Mouse (Mus musculus) MN1 (cell line): ENCODE measurements around the gene Mta2.
A peak's percentile ranks its signal among the peaks of the same experiment; 100 is the strongest.

Experiments used
- DNase-seq: peaks from one replicate; pipeline ENCODE4 v3.0.0-alpha.2; 2016; ENCODE audit warnings: low spot score

Gene Mta2

GRCm38 (mm10) chr19:8992769-8993624 lies 51.3 kb downstream of the Mta2 start:
- DNase-seq, result peak; percentile 74

DNA sequence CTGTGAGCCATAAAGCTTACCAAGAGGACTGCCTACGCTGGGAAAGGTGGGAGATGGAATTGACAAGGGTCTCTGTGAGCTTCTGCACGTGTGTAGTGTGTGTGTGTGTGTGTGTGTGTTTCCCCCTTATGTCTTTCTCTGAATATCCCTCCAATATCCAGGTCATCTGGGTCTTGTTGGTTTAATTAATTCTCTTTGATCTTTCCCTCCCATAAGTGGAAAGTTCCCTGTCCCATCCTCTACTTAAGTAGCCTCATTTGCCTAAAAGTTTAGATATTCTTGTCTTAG lies 51.9 kb downstream of the Mta2 start:
- no peak for DNase-seq

GRCm38 (mm10) chr19:8994813-8995607 lies 53.3 kb downstream of the Mta2 start:
- DNase-seq, result no peak

DNA sequence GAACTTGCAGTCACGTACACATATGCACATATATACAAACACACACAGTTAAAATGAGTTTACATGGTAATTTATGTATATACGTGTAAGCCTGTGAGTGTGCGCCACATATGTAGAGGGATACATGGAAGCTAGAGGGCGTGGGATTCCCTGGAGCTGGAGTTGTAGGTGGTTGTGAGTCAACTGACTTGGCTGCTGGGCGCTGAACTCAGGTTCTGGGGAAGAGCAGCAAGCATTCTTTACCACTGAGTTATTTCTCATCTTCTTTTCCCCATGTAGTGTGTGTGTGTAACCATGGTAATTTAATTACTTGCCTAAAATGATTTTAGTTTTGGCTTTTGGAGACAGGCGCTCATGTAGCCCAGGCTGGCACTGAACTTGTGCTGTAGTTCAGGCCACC lies 54.9 kb downstream of the Mta2 start:
- no peak for DNase-seq

GRCm38 (mm10) chr19:8997546-8997945 lies 55.9 kb downstream of the Mta2 start:
- peak; percentile 78 for DNase-seq

GRCm38 (mm10) chr19:8998546-8998945 lies 56.9 kb downstream of the Mta2 start:
- no peak for DNase-seq

DNA sequence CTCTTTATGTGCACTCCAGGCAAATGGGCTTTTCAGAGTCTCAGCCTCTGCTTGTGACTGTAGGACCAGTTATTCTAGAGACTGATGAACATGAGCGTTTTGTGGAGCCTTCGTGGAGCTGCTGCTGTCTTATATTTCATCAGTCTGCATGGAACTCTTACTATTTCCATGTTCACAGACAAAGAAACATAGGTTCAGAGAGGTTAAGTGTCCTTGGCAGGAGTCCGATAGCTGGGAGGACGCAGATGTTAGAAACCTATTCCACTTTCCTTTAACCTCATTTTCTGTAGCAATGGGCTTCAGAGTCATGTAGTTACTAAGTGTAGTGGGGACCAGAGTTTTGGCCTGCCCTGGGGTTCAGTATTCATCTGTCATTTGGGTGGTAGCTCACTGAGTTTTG lies 57.5 kb downstream of the Mta2 start:
- no peak for DNase-seq
